Mouse (Mus musculus): ENCODE measurements around the gene Fosl1. TPM values are rescaled to one million over a fixed set of nuclear protein-coding genes. Genes with fewer than 3 reads are reported as not detected.

Gene Fosl1
- polyA plus RNA-seq, 1 experiment from 2014 or later, result not detected

- Histone ChIP-seq H3K9me3 (replicated peaks) (no peaks in the 10 kb centered on the region), H3K4me2 (no peak overlapping the region), H3K4me1 (replicated peaks) (peaks cover 37% of the 10 kb centered on the region), H3K36me3 (no peaks in the 10 kb centered on the region), H3K4me3 (replicated peaks) (no peak overlapping the region), H3K9ac (no peak overlapping the region), H3K27me3 (peaks cover 36% of the 10 kb centered on the region), H3K27ac (no peak overlapping the region)
- WGBS (ENCODE audit: insufficient replicate concordance), result 48% methylated on average over 3 of the region's 3 CpGs
- DNase-seq (no peak), ATAC-seq (ENCODE audit: low read depth) (no peak)
Measured at GRCm38 (mm10) chr19:5472857-5473256, 25.5 kb downstream of the Fosl1 start.

GRCm38 (mm10) chr19:5473720-5474119 is 26.4 kb downstream of the Fosl1 start, which contains the start of gene Efemp2:
Gene Efemp2 (plus strand): TSS chr19:5473954.
- Histone ChIP-seq H3K36me3 (no peaks in the 10 kb centered on the region), H3K9ac (peak within 1 kb of the TSS; percentile 65), H3K27ac (peak within 1 kb of the TSS; percentile 60), H3K9me3 (replicated peaks) (no peaks in the 10 kb centered on the region), H3K4me2 (peak within 1 kb of the TSS; percentile 77), H3K4me3 (replicated peaks) (peak within 1 kb of the TSS; percentile 57), H3K27me3 (peaks cover 36% of the 10 kb centered on the region), H3K4me1 (replicated peaks) (peaks cover 30% of the 10 kb centered on the region)
- 6% methylated on average over 22 of the region's 22 CpGs for WGBS (ENCODE audit: insufficient replicate concordance)
- peak; percentile 70 for ATAC-seq (ENCODE audit: low read depth)
- peak; percentile 69 for DNase-seq

- no peaks in the 10 kb centered on the region for H3K9me3 ChIP-seq (replicated peaks)
- H3K4me1 ChIP-seq (replicated peaks), result peaks cover 30% of the 10 kb centered on the region
- H3K36me3 ChIP-seq, result no peaks in the 10 kb centered on the region
- peak overlapping the region; percentile 77 for H3K4me2 ChIP-seq
- ATAC-seq (ENCODE audit: low read depth), result peak; percentile 49
- peak overlapping the region; percentile 60 for H3K27ac ChIP-seq
- 2% methylated on average over 52 of the region's 68 CpGs for WGBS (ENCODE audit: insufficient replicate concordance)
- peaks cover 36% of the 10 kb centered on the region for H3K27me3 ChIP-seq
- DNase-seq, result no peak
- peak overlapping the region; percentile 57 for H3K4me3 ChIP-seq (replicated peaks)
- H3K9ac ChIP-seq, result peak overlapping the region; percentile 65
Measured at GRCm38 (mm10) chr19:5474281-5475068, 27.1 kb downstream of the Fosl1 start.

GRCm38 (mm10) chr19:5475069-5475714 is 27.8 kb downstream of the Fosl1 start:
- Histone ChIP-seq H3K36me3 (no peaks in the 10 kb centered on the region), H3K27me3 (peaks cover 36% of the 10 kb centered on the region)
- no peak for ATAC-seq (ENCODE audit: low read depth)

GRCm38 (mm10) chr19:5477004-5477667 is 29.8 kb downstream of the Fosl1 start:
- 71% methylated on average over 10 of the region's 10 CpGs for WGBS (ENCODE audit: insufficient replicate concordance)

More at GRCm38 (mm10) chr19:5475069-5475714, 27.8 kb downstream of the Fosl1 start:
- Histone ChIP-seq H3K4me3 (replicated peaks) (peak overlapping the region; percentile 57), H3K9ac (peak overlapping the region; percentile 65), H3K9me3 (replicated peaks) (no peaks in the 10 kb centered on the region), H3K4me2 (peak overlapping the region; percentile 77), H3K27ac (peak overlapping the region; percentile 60; the same call in 1 of the 2 replicates), H3K4me1 (replicated peaks) (peaks cover 30% of the 10 kb centered on the region)
- WGBS (ENCODE audit: insufficient replicate concordance), result 40% methylated on average over 13 of the region's 13 CpGs
- no peak for DNase-seq

GRCm38 (mm10) chr19:5477668-5478300 is 30.4 kb downstream of the Fosl1 start:
- 78% methylated on average over 18 of the region's 18 CpGs for WGBS (ENCODE audit: insufficient replicate concordance)
- Histone ChIP-seq H3K27me3 (peaks cover 36% of the 10 kb centered on the region), H3K9me3 (replicated peaks) (no peaks in the 10 kb centered on the region)

More at GRCm38 (mm10) chr19:5477004-5477667, 29.8 kb downstream of the Fosl1 start:
- Histone ChIP-seq H3K4me2 (no peak overlapping the region), H3K9me3 (replicated peaks) (no peaks in the 10 kb centered on the region), H3K27ac (no peak overlapping the region), H3K36me3 (peaks cover 9% of the 10 kb centered on the region), H3K9ac (no peak overlapping the region), H3K27me3 (peaks cover 36% of the 10 kb centered on the region), H3K4me1 (replicated peaks) (peaks cover 30% of the 10 kb centered on the region), H3K4me3 (replicated peaks) (no peak overlapping the region)
- ATAC-seq (ENCODE audit: low read depth) (no peak), DNase-seq (no peak)

GRCm38 (mm10) chr19:5480016-5480415 is 32.7 kb downstream of the Fosl1 start:
- Histone ChIP-seq H3K36me3 (peaks cover 38% of the 10 kb centered on the region), H3K4me3 (replicated peaks) (no peak overlapping the region), H3K9ac (no peak overlapping the region), H3K9me3 (replicated peaks) (no peaks in the 10 kb centered on the region), H3K27ac (no peak overlapping the region), H3K4me1 (replicated peaks) (peaks cover 20% of the 10 kb centered on the region), H3K4me2 (no peak overlapping the region), H3K27me3 (peaks cover 15% of the 10 kb centered on the region)
- WGBS (ENCODE audit: insufficient replicate concordance), result 82% methylated on average over 10 of the region's 10 CpGs
- ATAC-seq (ENCODE audit: low read depth), result no peak
- DNase-seq, result no peak

More at GRCm38 (mm10) chr19:5477668-5478300, 30.4 kb downstream of the Fosl1 start:
- Histone ChIP-seq H3K4me2 (no peak overlapping the region), H3K36me3 (peaks cover 16% of the 10 kb centered on the region), H3K27ac (no peak overlapping the region), H3K4me1 (replicated peaks) (peaks cover 30% of the 10 kb centered on the region), H3K9ac (no peak overlapping the region), H3K4me3 (replicated peaks) (no peak overlapping the region)
- ATAC-seq (ENCODE audit: low read depth) (no peak), DNase-seq (no peak)

- Histone ChIP-seq H3K9me3 (replicated peaks) (no peaks in the 10 kb centered on the region), H3K9ac (no peak overlapping the region), H3K4me1 (replicated peaks) (peaks cover 15% of the 10 kb centered on the region), H3K36me3 (peaks cover 52% of the 10 kb centered on the region), H3K27ac (no peak overlapping the region), H3K27me3 (0 out of 2 replicates have a peak, but pooled peaks cover 3% of the 10 kb centered on the region), H3K4me2 (no peak overlapping the region), H3K4me3 (replicated peaks) (no peak overlapping the region)
- no peak for DNase-seq
- whole genome bisulfite sequencing (ENCODE audit: insufficient replicate concordance), result 83% methylated on average over 10 of the region's 10 CpGs
- ATAC-seq (ENCODE audit: low read depth), result no peak
Measured at GRCm38 (mm10) chr19:5481398-5481797, 34.1 kb downstream of the Fosl1 start.

- ATAC-seq (ENCODE audit: low read depth) (no peak), DNase-seq (no peak)
- Histone ChIP-seq H3K36me3 (peaks cover 52% of the 10 kb centered on the region), H3K9ac (no peak overlapping the region), H3K4me2 (no peak overlapping the region), H3K27me3 (no peaks in the 10 kb centered on the region), H3K9me3 (replicated peaks) (no peaks in the 10 kb centered on the region), H3K4me1 (replicated peaks) (peaks cover 30% of the 10 kb centered on the region), H3K27ac (no peak overlapping the region), H3K4me3 (replicated peaks) (no peak overlapping the region)
- WGBS (ENCODE audit: insufficient replicate concordance), result 80% methylated on average over 19 of the region's 19 CpGs
Measured at GRCm38 (mm10) chr19:5483386-5484359, 36.3 kb downstream of the Fosl1 start.

GRCm38 (mm10) chr19:5484496-5484895 is 37.1 kb downstream of the Fosl1 start:
- Histone ChIP-seq H3K4me1 (replicated peaks) (peaks cover 37% of the 10 kb centered on the region), H3K27me3 (no peaks in the 10 kb centered on the region), H3K36me3 (peaks cover 52% of the 10 kb centered on the region), H3K9ac (no peak overlapping the region), H3K4me3 (replicated peaks) (no peak overlapping the region), H3K4me2 (no peak overlapping the region), H3K27ac (no peak overlapping the region), H3K9me3 (replicated peaks) (no peaks in the 10 kb centered on the region)
- DNase-seq, result no peak
- 82% methylated on average over 5 of the region's 5 CpGs for WGBS (ENCODE audit: insufficient replicate concordance)
- no peak for ATAC-seq (ENCODE audit: low read depth)
